Mouse (Mus musculus): Measurements from ENCODE around the gene Tinagl1. TPM values are rescaled to one million over a fixed set of nuclear protein-coding genes. Genes with fewer than 3 reads are reported as not detected.

Tinagl1 gene
- 3.4 and 48.0 TPM in 2 replicates for polyA plus RNA-seq (2012; ENCODE audit: low replicate concordance)

DNA sequence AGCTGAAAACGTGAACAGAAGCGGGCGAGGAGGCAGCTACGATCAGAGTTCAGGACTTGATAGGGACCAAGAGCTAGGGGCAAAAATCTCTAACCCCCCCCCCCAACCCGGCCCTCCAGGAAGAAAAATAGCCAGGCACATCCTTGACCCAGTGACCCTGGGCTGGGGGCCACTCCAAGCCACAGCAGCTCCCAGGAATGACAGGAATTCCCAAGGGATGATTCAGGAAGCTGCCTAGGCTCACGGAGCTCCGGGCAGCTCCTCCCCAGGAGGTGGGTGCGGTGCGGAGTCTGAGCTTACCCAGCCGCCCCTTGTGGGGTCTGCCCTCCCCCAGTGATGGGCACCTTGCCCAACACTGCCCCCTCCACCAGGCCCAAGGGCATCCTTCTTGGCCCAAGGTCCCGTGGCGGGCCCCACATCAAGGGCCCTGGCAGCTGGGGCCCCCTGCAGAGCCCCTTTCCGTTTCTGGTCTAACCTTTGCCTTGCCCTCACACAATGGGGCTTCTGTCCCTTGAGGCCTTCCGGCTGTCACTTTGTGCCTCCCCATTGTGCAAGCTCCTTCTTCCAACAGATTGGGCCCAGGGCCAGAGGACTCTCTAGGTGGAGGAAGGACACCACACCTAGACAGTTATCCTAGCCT, at the start of gene Tinagl1:
Gene Tinagl1, minus strand, starts transcription at position 51 of the 640 bp plus-strand sequence.

DNA sequence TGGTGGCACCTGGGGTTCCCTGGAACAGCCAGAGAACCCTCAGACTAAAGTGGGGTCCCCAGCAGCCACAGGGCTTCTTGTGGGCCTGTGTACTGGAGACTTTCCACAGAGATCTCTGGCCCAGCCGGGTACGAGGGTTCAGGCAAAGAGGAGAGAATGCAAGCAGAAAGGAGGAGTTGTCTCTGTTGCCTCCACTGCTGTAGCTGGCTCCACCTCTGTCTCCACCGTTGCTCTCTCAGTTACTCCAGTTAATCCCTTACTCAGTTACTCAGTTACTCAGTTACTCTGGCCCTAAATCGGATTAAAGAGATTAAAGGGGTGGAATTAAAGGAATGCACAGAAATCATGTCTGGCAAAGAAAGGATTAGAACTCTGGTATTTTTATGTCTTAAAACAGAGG, 47.3 kb upstream of the Tinagl1 start, which contains the start of gene Gm853:
Gene Gm853, minus strand, starts transcription at position 223 of the 400 bp plus-strand sequence.

DNA sequence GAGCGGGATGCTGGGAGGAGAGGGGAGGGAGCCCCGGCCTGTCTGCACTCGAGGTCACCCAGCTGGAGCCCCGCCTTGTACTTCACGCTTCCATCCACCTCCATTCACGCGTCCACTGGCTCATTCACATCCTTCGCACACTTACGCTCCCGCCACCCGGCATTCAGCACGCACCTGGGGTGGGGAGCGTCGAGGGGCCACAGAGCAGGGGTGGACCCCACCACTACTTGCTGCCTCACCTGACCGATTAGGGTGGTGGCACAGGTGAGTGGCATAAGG, 35.8 kb downstream of the Tinagl1 start, which contains the start of gene Hcrtr1:
Gene Hcrtr1, minus strand, starts transcription at position 146 of the 279 bp plus-strand sequence.

Other genes with a start within 250 kb of the Tinagl1 start
- gene Spocd1, start 245.9 kb downstream of the Tinagl1 start, polyA plus RNA-seq (2012; ENCODE audit: low replicate concordance) = 0.07 and 0.15 TPM in 2 replicates
- 15.1 and 37.5 TPM in 2 replicates for gene Adgrb2, start 190.3 kb downstream of the Tinagl1 start, polyA plus RNA-seq (2012; ENCODE audit: low replicate concordance)
- gene Col16a1, start 127.3 kb downstream of the Tinagl1 start, polyA plus RNA-seq (2012; ENCODE audit: low replicate concordance) = 0.84 and 2.4 TPM in 2 replicates
- gene Pef1, start 72.6 kb downstream of the Tinagl1 start, polyA plus RNA-seq (2012; ENCODE audit: low replicate concordance) = 21.3 and 36.1 TPM in 2 replicates
- gene Hcrtr1, start 35.8 kb downstream of the Tinagl1 start, polyA plus RNA-seq (2012; ENCODE audit: low replicate concordance) = not detected in 2 replicates
- not detected in 2 replicates for gene Gm853, start 47.3 kb upstream of the Tinagl1 start, polyA plus RNA-seq (2012; ENCODE audit: low replicate concordance)
- gene Serinc2, start 104.1 kb upstream of the Tinagl1 start, polyA plus RNA-seq (2012; ENCODE audit: low replicate concordance) = 0.20 and 0.29 TPM in 2 replicates
- gene Fabp3, start 133.5 kb upstream of the Tinagl1 start, polyA plus RNA-seq (2012; ENCODE audit: low replicate concordance) = not detected in 2 replicates
- gene Gm10570, start 133.6 kb upstream of the Tinagl1 start, polyA plus RNA-seq (2012; ENCODE audit: low replicate concordance) = 0.65 TPM in 1 of 2 replicates, not detected in the other
- gene Zcchc17, start 184.8 kb upstream of the Tinagl1 start, polyA plus RNA-seq (2012; ENCODE audit: low replicate concordance) = 12.3 and 23.2 TPM in 2 replicates
- gene Snrnp40, start 185.0 kb upstream of the Tinagl1 start, polyA plus RNA-seq (2012; ENCODE audit: low replicate concordance) = 36.1 and 41.0 TPM in 2 replicates

All from hematopoietic multipotent progenitor cell, adult 10-12 weeks (in vitro differentiated cells).